Mouse (Mus musculus): Measurements from ENCODE around the gene Brap. TPM values are rescaled to one million over a fixed set of nuclear protein-coding genes. Genes with fewer than 3 reads are reported as not detected.

Brap gene
- polyA plus RNA-seq, 1 experiment from 2014 or later = 29.5 TPM

GRCm38 (mm10) chr5:121704512-121705248 is 44.3 kb downstream of the Brap start:
- 8% methylated on average over 20 of the region's 20 CpGs for WGBS
- Histone ChIP-seq H3K4me3 (replicated peaks; ENCODE audit: low read length) (0 out of 2 replicates have a peak overlapping the region, but pooled peaks have one; percentile 13), H3K4me1 (ENCODE audit: control insufficient read depth, insufficient read depth, low read length) (peaks cover 12% of the 10 kb centered on the region; the same call in 1 of the 2 replicates), H3K36me3 (ENCODE audit: control insufficient read depth, insufficient read depth, low read length) (no peaks in the 10 kb centered on the region), H3K9me3 (replicated peaks; ENCODE audit: control insufficient read depth, low read length) (no peaks in the 10 kb centered on the region), H3K27ac (ENCODE audit: low read length) (no peak overlapping the region), H3K9ac (ENCODE audit: low read length) (no peak overlapping the region), H3K27me3 (ENCODE audit: control insufficient read depth, insufficient read depth, low read length) (no peaks in the 10 kb centered on the region), H3K4me2 (ENCODE audit: low read depth, low read length) (peak overlapping the region; percentile 53)
- peak; percentile 50; the same call in 1 of the 2 replicates for ATAC-seq (ENCODE audit: insufficient read depth, low FRiP score)

GRCm38 (mm10) chr5:121710402-121710801 is 50.0 kb downstream of the Brap start:
- Histone ChIP-seq H3K36me3 (ENCODE audit: control insufficient read depth, insufficient read depth, low read length) (no peaks in the 10 kb centered on the region), H3K4me3 (replicated peaks; ENCODE audit: low read length) (peak overlapping the region; percentile 99), H3K4me2 (ENCODE audit: low read depth, low read length) (peak overlapping the region; percentile 76), H3K9ac (ENCODE audit: low read length) (no peak overlapping the region), H3K4me1 (ENCODE audit: control insufficient read depth, insufficient read depth, low read length) (peaks cover 16% of the 10 kb centered on the region), H3K27me3 (ENCODE audit: control insufficient read depth, insufficient read depth, low read length) (no peaks in the 10 kb centered on the region), H3K27ac (ENCODE audit: low read length) (no peak overlapping the region), H3K9me3 (replicated peaks; ENCODE audit: control insufficient read depth, low read length) (no peaks in the 10 kb centered on the region)
- WGBS = 26% methylated on average over 2 of the region's 2 CpGs
- ATAC-seq (ENCODE audit: insufficient read depth, low FRiP score) = no peak

- Histone ChIP-seq H3K9me3 (replicated peaks; ENCODE audit: control insufficient read depth, low read length) (no peaks in the 10 kb centered on the region), H3K27me3 (ENCODE audit: control insufficient read depth, insufficient read depth, low read length) (no peaks in the 10 kb centered on the region), H3K4me1 (ENCODE audit: control insufficient read depth, insufficient read depth, low read length) (peaks cover 20% of the 10 kb centered on the region), H3K4me3 (replicated peaks; ENCODE audit: low read length) (peak overlapping the region; percentile 99), H3K9ac (ENCODE audit: low read length) (peak overlapping the region; percentile 98), H3K27ac (ENCODE audit: low read length) (peak overlapping the region; percentile 95), H3K36me3 (ENCODE audit: control insufficient read depth, insufficient read depth, low read length) (no peaks in the 10 kb centered on the region), H3K4me2 (ENCODE audit: low read depth, low read length) (peak overlapping the region; percentile 76)
- under 1% methylated on average over 12 of the region's 12 CpGs for WGBS
- no peak for ATAC-seq (ENCODE audit: insufficient read depth, low FRiP score)
Observed at GRCm38 (mm10) chr5:121710851-121711173, 50.4 kb downstream of the Brap start.

GRCm38 (mm10) chr5:121711174-121711927 is 51.0 kb downstream of the Brap start, which contains the start of gene Atxn2:
Gene Atxn2, plus strand, starts transcription at chr5:121711337.
- peak; percentile 79 for ATAC-seq (ENCODE audit: insufficient read depth, low FRiP score)
- Histone ChIP-seq H3K4me1 (ENCODE audit: control insufficient read depth, insufficient read depth, low read length) (peaks cover 24% of the 10 kb centered on the region), H3K9ac (ENCODE audit: low read length) (peak within 1 kb of the TSS; percentile 98), H3K4me2 (ENCODE audit: low read depth, low read length) (peak within 1 kb of the TSS; percentile 76), H3K27me3 (ENCODE audit: control insufficient read depth, insufficient read depth, low read length) (no peaks in the 10 kb centered on the region), H3K4me3 (replicated peaks; ENCODE audit: low read length) (peak within 1 kb of the TSS; percentile 99), H3K27ac (ENCODE audit: low read length) (peak within 1 kb of the TSS; percentile 95), H3K36me3 (ENCODE audit: control insufficient read depth, insufficient read depth, low read length) (no peaks in the 10 kb centered on the region), H3K9me3 (replicated peaks; ENCODE audit: control insufficient read depth, low read length) (no peaks in the 10 kb centered on the region)
- WGBS = 1% methylated on average over 81 of the region's 103 CpGs

GRCm38 (mm10) chr5:121711928-121712231 is 51.5 kb downstream of the Brap start:
- WGBS = under 1% methylated on average over 48 of the region's 57 CpGs
- peak overlapping the region; percentile 98 for H3K9ac ChIP-seq (ENCODE audit: low read length)
- ATAC-seq (ENCODE audit: insufficient read depth, low FRiP score) = peak; percentile 22

GRCm38 (mm10) chr5:121712232-121712933 is 52.0 kb downstream of the Brap start:
- ATAC-seq (ENCODE audit: insufficient read depth, low FRiP score) = peak; percentile 43
- WGBS = under 1% methylated on average over 56 of the region's 66 CpGs
- peak overlapping the region; percentile 98 for H3K9ac ChIP-seq (ENCODE audit: low read length)
- H3K27me3 ChIP-seq (ENCODE audit: control insufficient read depth, insufficient read depth, low read length) = no peaks in the 10 kb centered on the region
- H3K27ac ChIP-seq (ENCODE audit: low read length) = peak overlapping the region; percentile 95
- H3K4me2 ChIP-seq (ENCODE audit: low read depth, low read length) = peak overlapping the region; percentile 73
- peak overlapping the region; percentile 99 for H3K4me3 ChIP-seq (replicated peaks; ENCODE audit: low read length)
- H3K9me3 ChIP-seq (replicated peaks; ENCODE audit: control insufficient read depth, low read length) = no peaks in the 10 kb centered on the region
- H3K4me1 ChIP-seq (ENCODE audit: control insufficient read depth, insufficient read depth, low read length) = peaks cover 24% of the 10 kb centered on the region
- H3K36me3 ChIP-seq (ENCODE audit: control insufficient read depth, insufficient read depth, low read length) = no peaks in the 10 kb centered on the region

More at GRCm38 (mm10) chr5:121711928-121712231, 51.5 kb downstream of the Brap start:
- H3K4me2 ChIP-seq (ENCODE audit: low read depth, low read length) = peak overlapping the region; percentile 73
- no peaks in the 10 kb centered on the region for H3K36me3 ChIP-seq (ENCODE audit: control insufficient read depth, insufficient read depth, low read length)
- H3K4me1 ChIP-seq (ENCODE audit: control insufficient read depth, insufficient read depth, low read length) = peaks cover 24% of the 10 kb centered on the region
- no peaks in the 10 kb centered on the region for H3K27me3 ChIP-seq (ENCODE audit: control insufficient read depth, insufficient read depth, low read length)
- peak overlapping the region; percentile 99 for H3K4me3 ChIP-seq (replicated peaks; ENCODE audit: low read length)
- no peaks in the 10 kb centered on the region for H3K9me3 ChIP-seq (replicated peaks; ENCODE audit: control insufficient read depth, low read length)
- peak overlapping the region; percentile 95 for H3K27ac ChIP-seq (ENCODE audit: low read length)

- Histone ChIP-seq H3K27me3 (ENCODE audit: control insufficient read depth, insufficient read depth, low read length) (no peaks in the 10 kb centered on the region), H3K27ac (ENCODE audit: low read length) (peak overlapping the region; percentile 95), H3K36me3 (ENCODE audit: control insufficient read depth, insufficient read depth, low read length) (no peaks in the 10 kb centered on the region), H3K4me1 (ENCODE audit: control insufficient read depth, insufficient read depth, low read length) (peaks cover 24% of the 10 kb centered on the region), H3K9me3 (replicated peaks; ENCODE audit: control insufficient read depth, low read length) (no peaks in the 10 kb centered on the region), H3K9ac (ENCODE audit: low read length) (peak overlapping the region; percentile 98), H3K4me3 (replicated peaks; ENCODE audit: low read length) (peak overlapping the region; percentile 99), H3K4me2 (ENCODE audit: low read depth, low read length) (peak overlapping the region; percentile 73)
- ATAC-seq (ENCODE audit: insufficient read depth, low FRiP score) = peak; percentile 46
- WGBS = under 1% methylated on average over 32 of the region's 32 CpGs
Observed at GRCm38 (mm10) chr5:121712934-121713538, 52.7 kb downstream of the Brap start.

GRCm38 (mm10) chr5:121714331-121714730 is 54.0 kb downstream of the Brap start:
- H3K4me1 ChIP-seq (ENCODE audit: control insufficient read depth, insufficient read depth, low read length) = peaks cover 26% of the 10 kb centered on the region
- ATAC-seq (ENCODE audit: insufficient read depth, low FRiP score) = no peak
- H3K27ac ChIP-seq (ENCODE audit: low read length) = 0 out of 2 replicates have a peak overlapping the region, but pooled peaks have one; percentile 15
- H3K4me3 ChIP-seq (replicated peaks; ENCODE audit: low read length) = peak overlapping the region; percentile 99
- no peaks in the 10 kb centered on the region for H3K9me3 ChIP-seq (replicated peaks; ENCODE audit: control insufficient read depth, low read length)
- WGBS = 65% methylated on average over 1 of the region's 1 CpGs
- H3K4me2 ChIP-seq (ENCODE audit: low read depth, low read length) = peak overlapping the region; percentile 73
- H3K27me3 ChIP-seq (ENCODE audit: control insufficient read depth, insufficient read depth, low read length) = no peaks in the 10 kb centered on the region
- no peaks in the 10 kb centered on the region for H3K36me3 ChIP-seq (ENCODE audit: control insufficient read depth, insufficient read depth, low read length)
- no peak overlapping the region for H3K9ac ChIP-seq (ENCODE audit: low read length)
